Comparison of ENCODE assay signal across 7 mouse cellular contexts in genomic region chr1:125435369-125436135, GRCm38 (mm10). TPM values are rescaled to one million over a fixed set of nuclear protein-coding genes. Genes with fewer than 3 reads are reported as not detected.
DNase-seq lines count a peak whose midpoint lies in the region; ATAC-seq and TF ChIP-seq lines count a peak whose summit lies in the region.

Gene Actr3 (minus strand): TSS chr1:125435727.

- TF ChIP-seq POLR2A in small intestine, adult 2 months (IDR thresholded peaks at IDR 0.05; ENCODE audit: low read depth, low read length) = peak; percentile 94

- H3K36me3 ChIP-seq in embryonic facial prominence, embryonic 10.5 days (replicated peaks) = no peaks in the 10 kb centered on the region
- H3K36me3 ChIP-seq in intestine, postnatal 0 days (ENCODE audit: control insufficient read depth, insufficient read depth) = no peaks in the 10 kb centered on the region
- no peaks in the 10 kb centered on the region for H3K36me3 ChIP-seq in midbrain, embryonic 12.5 days
- no peaks in the 10 kb centered on the region for H3K36me3 ChIP-seq in small intestine, adult 2 months (ENCODE audit: control insufficient read depth, insufficient read depth, low read length)

- no peak for TF ChIP-seq CTCF in intestine, postnatal 0 days (IDR thresholded peaks at IDR 0.05; ENCODE audit: low read depth)
- TF ChIP-seq CTCF in small intestine, adult 2 months (IDR thresholded peaks at IDR 0.05; ENCODE audit: extremely low read depth, insufficient read length, insufficient replicate concordance, low read depth, low read length) = no peak

- ATAC-seq in intestine, postnatal 0 days = peak; percentile 98
- ATAC-seq in midbrain, embryonic 12.5 days (ENCODE audit: low FRiP score, low read depth) = peak; percentile 95

- no peaks in the 10 kb centered on the region for H3K9me3 ChIP-seq in embryonic facial prominence, embryonic 10.5 days
- no peaks in the 10 kb centered on the region for H3K9me3 ChIP-seq in intestine, postnatal 0 days (ENCODE audit: control insufficient read depth)
- H3K9me3 ChIP-seq in midbrain, embryonic 12.5 days = no peaks in the 10 kb centered on the region

- H3K4me2 ChIP-seq in intestine, postnatal 0 days (replicated peaks; ENCODE audit: low read depth) = peak within 1 kb of the TSS; percentile 63
- H3K4me2 ChIP-seq in midbrain, embryonic 12.5 days (replicated peaks) = peak within 1 kb of the TSS; percentile 62

- H3K27ac ChIP-seq in embryonic facial prominence, embryonic 10.5 days (replicated peaks) = peak within 1 kb of the TSS; percentile 97
- peak within 1 kb of the TSS; percentile 97 for H3K27ac ChIP-seq in intestine, postnatal 0 days (ENCODE audit: low read depth, low read length)
- H3K27ac ChIP-seq in midbrain, embryonic 12.5 days (replicated peaks) = peak within 1 kb of the TSS; percentile 99
- H3K27ac ChIP-seq in small intestine, adult 2 months (ENCODE audit: insufficient read depth, low read depth, low read length) = peak within 1 kb of the TSS; percentile 97

- H3K4me3 ChIP-seq in embryonic facial prominence, embryonic 10.5 days = peak within 1 kb of the TSS; percentile 86
- H3K4me3 ChIP-seq in intestine, postnatal 0 days (ENCODE audit: low read depth, low read length) = peak within 1 kb of the TSS; percentile 79
- peak within 1 kb of the TSS; percentile 82 for H3K4me3 ChIP-seq in midbrain, embryonic 12.5 days
- peak within 1 kb of the TSS; percentile 99 for H3K4me3 ChIP-seq in small intestine, adult 2 months (ENCODE audit: low read depth, low read length)

- intact Hi-C loops in left cerebral cortex, postnatal 4 days (cut with DNase I) = no loop called here

- DNase-seq in adrenal gland, postnatal 10 days = peak; percentile 100
- DNase-seq in embryonic facial prominence, embryonic 10.5 days (ENCODE audit: low spot score) = peak; percentile 100
- peak; percentile 68 for DNase-seq in gonadal fat pad, adult 2 months (ENCODE audit: low read depth)
- DNase-seq in left cerebral cortex, postnatal 4 days = peak; percentile 99

- peak within 1 kb of the TSS; percentile 91 for H3K9ac ChIP-seq in intestine, postnatal 0 days (ENCODE audit: low read depth, low read length)
- peak within 1 kb of the TSS; percentile 86 for H3K9ac ChIP-seq in midbrain, embryonic 12.5 days (replicated peaks)

- H3K4me1 ChIP-seq in embryonic facial prominence, embryonic 10.5 days = peaks cover 30% of the 10 kb centered on the region
- 0 out of 2 replicates have a peak, but pooled peaks cover 9% of the 10 kb centered on the region for H3K4me1 ChIP-seq in intestine, postnatal 0 days (replicated peaks; ENCODE audit: control insufficient read depth, insufficient read depth, low read length)
- peaks cover 18% of the 10 kb centered on the region for H3K4me1 ChIP-seq in midbrain, embryonic 12.5 days
- H3K4me1 ChIP-seq in small intestine, adult 2 months (ENCODE audit: control insufficient read depth, insufficient read depth, insufficient read length, low read length) = peaks cover 9% of the 10 kb centered on the region; the same call in 1 of the 2 replicates

- no peaks in the 10 kb centered on the region for H3K27me3 ChIP-seq in embryonic facial prominence, embryonic 10.5 days (replicated peaks; ENCODE audit: low read depth, poor library complexity, severe bottlenecking)
- no peaks in the 10 kb centered on the region for H3K27me3 ChIP-seq in intestine, postnatal 0 days (replicated peaks; ENCODE audit: control insufficient read depth, insufficient read depth, low read length)
- no peaks in the 10 kb centered on the region; the same call in 1 of the 2 replicates for H3K27me3 ChIP-seq in midbrain, embryonic 12.5 days
- H3K27me3 ChIP-seq in small intestine, adult 2 months (ENCODE audit: control insufficient read depth, insufficient read depth, low read length) = no peaks in the 10 kb centered on the region

- WGBS in embryonic facial prominence, embryonic 10.5 days = under 1% methylated on average over 55 of the region's 59 CpGs
- 0% methylated on average over 46 of the region's 59 CpGs for WGBS in intestine, postnatal 0 days
- under 1% methylated on average over 42 of the region's 59 CpGs for WGBS in midbrain, embryonic 12.5 days
- under 1% methylated on average over 49 of the region's 59 CpGs for WGBS in small intestine, adult 2 months

RNA-seq across cellular contexts. Expression of gene Actr3, which starts in this region (rescaled TPM):
- total RNA-seq in adrenal gland, postnatal 10 days (2021) = 100 to 1,000 TPM; 184 to 187 TPM
- 227 and 229 TPM in 2 replicates for polyA plus RNA-seq in embryonic facial prominence, embryonic 10.5 days (2016; fragmentation: Nextera tagmentation; extraction: Ambion mirVana)
- 45.9 and 59.9 TPM in 2 replicates for polyA plus RNA-seq in gonadal fat pad, adult 2 months (2012; rRNA removed)
- 223 and 234 TPM in 2 replicates for polyA plus RNA-seq in intestine, postnatal 0 days (2015; fragmentation: Nextera tagmentation; extraction: Ambion mirVana)
- 100 to 1,000 TPM; 298 to 322 TPM for total RNA-seq in left cerebral cortex, postnatal 4 days (2021)
- polyA plus RNA-seq in midbrain, embryonic 12.5 days (2016; fragmentation: Nextera tagmentation; extraction: Ambion mirVana) = 247 and 248 TPM in 2 replicates
- 45.0 and 90.9 TPM in 2 replicates for polyA plus RNA-seq in small intestine, adult 2 months (2012; rRNA removed)

Comparison
In these comparisons a context has a peak if more than half of its experiments do, and no peak if none do; other contexts are left out.
1. Peak in every context shown above with its lines: DNase-seq, ATAC-seq, H3K4me3 ChIP-seq and H3K27ac ChIP-seq.